Mouse (Mus musculus): ENCODE measurements around the gene Slc17a8. TPM values are rescaled to one million over a fixed set of nuclear protein-coding genes. Genes with fewer than 3 reads are reported as not detected.
"Not testable (repeated sequence)": the region's sequence is repeated elsewhere in the genome, so short reads cannot be mapped to it uniquely, and the experiment has no call there.

The Slc17a8 gene
- 0.08 and 0.10 TPM in 2 replicates for polyA plus RNA-seq (2016; fragmentation: Nextera tagmentation; extraction: Ambion mirVana)

- no peak within 1 kb of the TSS for H3K27ac ChIP-seq
- H3K9me3 ChIP-seq: no peaks in the 10 kb centered on the region
- H3K9ac ChIP-seq: no peak within 1 kb of the TSS
- H3K4me3 ChIP-seq: no peak within 1 kb of the TSS
- no peaks in the 10 kb centered on the region for H3K4me1 ChIP-seq
- no peak for ATAC-seq (ENCODE audit: insufficient number of reproducible peaks, insufficient read depth, low FRiP score, low TSS enrichment)
- 28% methylated on average over 7 of the region's 7 CpGs for WGBS
- no peaks in the 10 kb centered on the region for H3K36me3 ChIP-seq
- H3K4me2 ChIP-seq (replicated peaks): no peak within 1 kb of the TSS
- no peaks in the 10 kb centered on the region for H3K27me3 ChIP-seq
Observed at GRCm38 (mm10) chr10:89621129-89621528, at the start of gene Slc17a8. Gene Slc17a8 (minus strand): TSS chr10:89621253.

GRCm38 (mm10) chr10:89670371-89670770, 49.3 kb upstream of the Slc17a8 start:
- not testable (repeated sequence) for H3K9me3 ChIP-seq; H3K9ac ChIP-seq; H3K4me1 ChIP-seq; H3K27me3 ChIP-seq; H3K36me3 ChIP-seq; H3K4me2 ChIP-seq (replicated peaks); ATAC-seq (ENCODE audit: insufficient number of reproducible peaks, insufficient read depth, low FRiP score, low TSS enrichment); H3K4me3 ChIP-seq; H3K27ac ChIP-seq
- 95% methylated on average over 5 of the region's 5 CpGs for WGBS

- no peak for ATAC-seq (ENCODE audit: insufficient number of reproducible peaks, insufficient read depth, low FRiP score, low TSS enrichment)
- 86% methylated on average over 7 of the region's 7 CpGs for WGBS
- Histone ChIP-seq H3K4me2 (replicated peaks) (no peak overlapping the region), H3K27me3 (no peaks in the 10 kb centered on the region), H3K27ac (no peak overlapping the region), H3K4me1 (no peaks in the 10 kb centered on the region), H3K4me3 (no peak overlapping the region), H3K36me3 (no peaks in the 10 kb centered on the region), H3K9me3 (no peaks in the 10 kb centered on the region), H3K9ac (no peak overlapping the region)
Observed at GRCm38 (mm10) chr10:89667571-89667970, 46.5 kb upstream of the Slc17a8 start.

GRCm38 (mm10) chr10:89665679-89666078, 44.6 kb upstream of the Slc17a8 start:
- peaks cover 8% of the 10 kb centered on the region; the same call in 1 of the 2 replicates for H3K36me3 ChIP-seq
- no peak overlapping the region for H3K9ac ChIP-seq
- no peak overlapping the region for H3K4me2 ChIP-seq (replicated peaks)
- no peaks in the 10 kb centered on the region for H3K4me1 ChIP-seq
- WGBS: 91% methylated on average over 9 of the region's 9 CpGs
- no peak for ATAC-seq (ENCODE audit: insufficient number of reproducible peaks, insufficient read depth, low FRiP score, low TSS enrichment)
- no peak overlapping the region for H3K4me3 ChIP-seq
- H3K27me3 ChIP-seq: no peaks in the 10 kb centered on the region
- no peaks in the 10 kb centered on the region for H3K9me3 ChIP-seq
- H3K27ac ChIP-seq: no peak overlapping the region

GRCm38 (mm10) chr10:89664977-89665645, 44.1 kb upstream of the Slc17a8 start:
- H3K4me1 ChIP-seq: no peaks in the 10 kb centered on the region
- 88% methylated on average over 8 of the region's 8 CpGs for WGBS

GRCm38 (mm10) chr10:89656366-89656765, 35.3 kb upstream of the Slc17a8 start:
- Histone ChIP-seq H3K27ac (no peak overlapping the region), H3K4me2 (replicated peaks) (no peak overlapping the region), H3K36me3 (peaks cover 58% of the 10 kb centered on the region), H3K27me3 (no peaks in the 10 kb centered on the region), H3K9me3 (no peaks in the 10 kb centered on the region), H3K4me3 (no peak overlapping the region), H3K4me1 (no peaks in the 10 kb centered on the region), H3K9ac (no peak overlapping the region)
- 93% methylated on average over 5 of the region's 5 CpGs for WGBS
- ATAC-seq (ENCODE audit: insufficient number of reproducible peaks, insufficient read depth, low FRiP score, low TSS enrichment): no peak

More at GRCm38 (mm10) chr10:89664977-89665645, 44.1 kb upstream of the Slc17a8 start:
- Histone ChIP-seq H3K27ac (no peak overlapping the region), H3K9me3 (no peaks in the 10 kb centered on the region), H3K27me3 (no peaks in the 10 kb centered on the region), H3K4me3 (no peak overlapping the region), H3K9ac (no peak overlapping the region), H3K36me3 (peaks cover 8% of the 10 kb centered on the region; the same call in 1 of the 2 replicates), H3K4me2 (replicated peaks) (no peak overlapping the region)
- no peak for ATAC-seq (ENCODE audit: insufficient number of reproducible peaks, insufficient read depth, low FRiP score, low TSS enrichment)

- peaks cover 57% of the 10 kb centered on the region for H3K36me3 ChIP-seq
- no peak for ATAC-seq (ENCODE audit: insufficient number of reproducible peaks, insufficient read depth, low FRiP score, low TSS enrichment)
Observed at GRCm38 (mm10) chr10:89652912-89653311, 31.9 kb upstream of the Slc17a8 start.

GRCm38 (mm10) chr10:89651691-89652090, 30.6 kb upstream of the Slc17a8 start:
- Histone ChIP-seq H3K4me3 (no peak overlapping the region), H3K27me3 (no peaks in the 10 kb centered on the region), H3K27ac (no peak overlapping the region), H3K4me1 (no peaks in the 10 kb centered on the region), H3K36me3 (peaks cover 51% of the 10 kb centered on the region), H3K9ac (no peak overlapping the region), H3K9me3 (no peaks in the 10 kb centered on the region), H3K4me2 (replicated peaks) (no peak overlapping the region)
- WGBS: 75% methylated on average over 1 of the region's 1 CpGs
- ATAC-seq (ENCODE audit: insufficient number of reproducible peaks, insufficient read depth, low FRiP score, low TSS enrichment): no peak

More at GRCm38 (mm10) chr10:89652912-89653311, 31.9 kb upstream of the Slc17a8 start:
- Histone ChIP-seq H3K4me1 (no peaks in the 10 kb centered on the region), H3K27ac (no peak overlapping the region), H3K4me3 (no peak overlapping the region), H3K27me3 (no peaks in the 10 kb centered on the region), H3K9me3 (no peaks in the 10 kb centered on the region), H3K4me2 (replicated peaks) (no peak overlapping the region), H3K9ac (no peak overlapping the region)
- 85% methylated on average over 8 of the region's 8 CpGs for WGBS

- Histone ChIP-seq H3K4me1 (no peaks in the 10 kb centered on the region), H3K4me3 (no peak overlapping the region), H3K27ac (no peak overlapping the region), H3K36me3 (peaks cover 48% of the 10 kb centered on the region), H3K4me2 (replicated peaks) (no peak overlapping the region), H3K9ac (no peak overlapping the region), H3K27me3 (no peaks in the 10 kb centered on the region), H3K9me3 (no peaks in the 10 kb centered on the region)
- no peak for ATAC-seq (ENCODE audit: insufficient number of reproducible peaks, insufficient read depth, low FRiP score, low TSS enrichment)
- WGBS: 94% methylated on average over 9 of the region's 9 CpGs
Observed at GRCm38 (mm10) chr10:89646918-89647317, 25.9 kb upstream of the Slc17a8 start.

GRCm38 (mm10) chr10:89637001-89637400, 15.9 kb upstream of the Slc17a8 start:
- no peaks in the 10 kb centered on the region for H3K9me3 ChIP-seq
- WGBS: 86% methylated on average over 3 of the region's 3 CpGs
- H3K27me3 ChIP-seq: no peaks in the 10 kb centered on the region
- H3K36me3 ChIP-seq: peaks cover 19% of the 10 kb centered on the region
- H3K4me1 ChIP-seq: no peaks in the 10 kb centered on the region
- H3K9ac ChIP-seq: no peak overlapping the region
- H3K27ac ChIP-seq: no peak overlapping the region
- no peak for ATAC-seq (ENCODE audit: insufficient number of reproducible peaks, insufficient read depth, low FRiP score, low TSS enrichment)
- H3K4me3 ChIP-seq: no peak overlapping the region
- no peak overlapping the region for H3K4me2 ChIP-seq (replicated peaks)

- WGBS: 82% methylated on average over 5 of the region's 5 CpGs
- no peaks in the 10 kb centered on the region for H3K4me1 ChIP-seq
- H3K9me3 ChIP-seq: no peaks in the 10 kb centered on the region
- H3K4me3 ChIP-seq: no peak overlapping the region
- H3K9ac ChIP-seq: no peak overlapping the region
- no peaks in the 10 kb centered on the region for H3K27me3 ChIP-seq
- no peak overlapping the region for H3K27ac ChIP-seq
- no peak overlapping the region for H3K4me2 ChIP-seq (replicated peaks)
- H3K36me3 ChIP-seq: no peaks in the 10 kb centered on the region; the same call in 1 of the 2 replicates
- ATAC-seq (ENCODE audit: insufficient number of reproducible peaks, insufficient read depth, low FRiP score, low TSS enrichment): no peak
Observed at GRCm38 (mm10) chr10:89635018-89635417, 14.0 kb upstream of the Slc17a8 start.

- Histone ChIP-seq H3K27ac (no peak overlapping the region), H3K4me1 (no peaks in the 10 kb centered on the region), H3K4me2 (replicated peaks) (no peak overlapping the region), H3K27me3 (no peaks in the 10 kb centered on the region), H3K9ac (no peak overlapping the region), H3K9me3 (no peaks in the 10 kb centered on the region), H3K36me3 (no peaks in the 10 kb centered on the region), H3K4me3 (no peak overlapping the region)
- 89% methylated on average over 7 of the region's 7 CpGs for WGBS
- no peak for ATAC-seq (ENCODE audit: insufficient number of reproducible peaks, insufficient read depth, low FRiP score, low TSS enrichment)
Observed at GRCm38 (mm10) chr10:89633736-89634426, 12.8 kb upstream of the Slc17a8 start.

All from embryonic facial prominence, embryonic 12.5 days (tissue).